Mouse (Mus musculus) left cerebral cortex, postnatal 14 days (tissue): ENCODE measurements around the gene Flrt2. TPM values are rescaled to one million over a fixed set of nuclear protein-coding genes. Genes with fewer than 3 reads are reported as not detected.
"Not testable (repeated sequence)": the region's sequence is repeated elsewhere in the genome, so short reads cannot be mapped to it uniquely, and the experiment has no call there.

Experiments
- DNase-seq, 2 experiments: peaks; one replicate each; pipeline ENCODE4 v3.0.0; 2021 to 2022; ENCODE audit warnings: low spot score in 2 of 2, mixed read lengths in 1 of 2
- intact Hi-C: fragments of 180-260 bp; cut with DNase I; formaldehyde crosslinking; loops from one replicate; pipeline ENCODE4 v1.15.1; 2025
- long read RNA-seq, 2 experiments: library from polyadenylated mRNA; stranded (forward); transcript quantifications; one replicate each; pipeline ENCODE4 v2.0.0; 2021
- total RNA-seq, 2 experiments: library from RNA; stranded (reverse); gene quantifications; 2 replicates each; pipeline ENCODE4 v1.2.3; 2021

Flrt2 gene
- total RNA-seq, result 10 to 100 TPM; 66.4 to 70.3 TPM
- long read RNA-seq, experiment 1, partial matches to known transcripts, result 0 of 3 reads
- long read RNA-seq, experiment 1, other reads (novel, unspliced or antisense), result 1 of 3 reads
- long read RNA-seq, experiment 2, full-length matches to known transcripts, result 3 of 7 reads
- long read RNA-seq, experiment 2, partial matches to known transcripts, result 0 of 7 reads
- long read RNA-seq, experiment 2, other reads (novel, unspliced or antisense), result 4 of 7 reads

DNA sequence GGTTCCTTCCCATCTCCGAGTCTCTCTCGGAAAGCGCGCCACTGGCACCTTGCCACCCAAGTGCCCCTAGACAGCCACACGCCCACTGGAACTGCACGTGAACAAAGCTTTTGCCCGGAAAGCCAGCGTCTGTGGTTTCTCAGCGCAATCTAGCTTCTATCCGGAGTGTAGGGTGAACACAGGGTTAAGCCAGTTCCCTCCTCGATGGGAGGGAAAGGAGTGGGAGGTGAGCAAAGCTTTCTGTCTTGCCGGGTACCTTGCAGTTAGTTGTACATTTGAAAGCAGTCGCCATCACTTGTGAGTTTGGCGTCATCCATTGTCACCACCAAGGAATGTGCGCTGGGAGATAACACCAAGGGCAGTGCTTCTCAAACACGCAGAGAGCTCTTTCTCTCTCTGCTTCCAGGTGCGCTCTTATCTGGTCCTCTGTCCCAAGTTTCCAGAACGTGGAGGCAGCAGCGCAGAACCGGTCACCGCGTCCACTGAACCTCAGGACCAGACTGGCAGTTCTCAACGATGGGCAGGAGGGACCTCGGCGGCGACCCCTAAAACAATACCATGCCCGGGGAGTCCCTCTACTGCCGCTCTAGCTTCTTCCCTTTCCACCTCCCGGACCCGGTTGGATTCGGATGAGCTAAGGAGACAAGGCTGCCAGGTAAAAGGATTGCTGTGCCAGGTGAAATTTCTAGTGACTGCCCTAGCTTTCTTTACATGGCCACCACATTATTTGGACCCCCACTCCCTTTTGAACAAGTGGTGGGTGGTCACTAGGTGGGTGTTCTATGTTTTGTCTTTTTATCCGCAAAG is at the start of gene Flrt2:
TSS of gene Flrt2 (plus strand) at position 266 of the 807 bp plus-strand sequence.
- DNase-seq, result peak; percentile 66 to 67
- intact Hi-C loops, result loop anchor here (10.0 kb wide), 2 partner anchors 1443 to 1523 kb away; no protein-coding TSS in a partner anchor

DNA sequence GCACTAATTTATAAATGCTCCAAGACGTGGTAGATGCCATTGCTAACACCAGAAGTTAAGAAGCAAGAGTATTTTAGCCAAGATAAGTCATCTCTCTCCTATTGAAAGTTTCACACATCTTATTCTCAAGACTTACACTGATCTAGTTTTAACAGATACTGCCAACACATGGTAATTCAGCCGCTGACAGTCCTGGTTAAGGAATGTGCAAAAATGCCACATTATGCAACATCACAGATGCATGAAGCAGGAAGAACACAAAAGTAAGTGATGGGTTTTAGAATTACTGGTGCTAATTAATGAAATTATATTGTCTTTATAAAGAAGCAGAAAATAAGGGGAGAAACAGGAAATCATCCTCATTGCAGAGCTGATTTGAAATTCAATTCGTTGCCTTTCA is 49.8 kb upstream of the Flrt2 start:
- DNase-seq, result peak; percentile 23 to 30
- intact Hi-C loops, result no loop called here

DNA sequence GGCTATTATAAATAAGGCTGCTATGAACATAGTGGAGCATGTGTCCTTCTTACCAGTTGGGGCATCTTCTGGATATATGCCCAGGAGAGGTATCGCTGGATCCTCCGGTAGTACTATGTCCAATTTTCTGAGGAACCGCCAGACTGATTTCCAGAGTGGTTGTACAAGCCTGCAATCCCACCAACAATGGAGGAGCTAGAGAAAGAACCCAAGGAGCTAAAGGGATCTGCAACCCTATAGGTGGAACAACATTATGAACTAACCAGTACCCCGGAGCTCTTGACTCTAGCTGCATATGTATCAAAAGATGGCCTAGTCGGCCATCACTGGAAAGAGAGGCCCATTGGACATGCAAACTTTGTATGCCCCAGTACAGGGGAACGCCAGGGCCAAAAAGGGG is 44.8 kb upstream of the Flrt2 start:
- intact Hi-C loops, DNase-seq: not testable (repeated sequence)

DNA sequence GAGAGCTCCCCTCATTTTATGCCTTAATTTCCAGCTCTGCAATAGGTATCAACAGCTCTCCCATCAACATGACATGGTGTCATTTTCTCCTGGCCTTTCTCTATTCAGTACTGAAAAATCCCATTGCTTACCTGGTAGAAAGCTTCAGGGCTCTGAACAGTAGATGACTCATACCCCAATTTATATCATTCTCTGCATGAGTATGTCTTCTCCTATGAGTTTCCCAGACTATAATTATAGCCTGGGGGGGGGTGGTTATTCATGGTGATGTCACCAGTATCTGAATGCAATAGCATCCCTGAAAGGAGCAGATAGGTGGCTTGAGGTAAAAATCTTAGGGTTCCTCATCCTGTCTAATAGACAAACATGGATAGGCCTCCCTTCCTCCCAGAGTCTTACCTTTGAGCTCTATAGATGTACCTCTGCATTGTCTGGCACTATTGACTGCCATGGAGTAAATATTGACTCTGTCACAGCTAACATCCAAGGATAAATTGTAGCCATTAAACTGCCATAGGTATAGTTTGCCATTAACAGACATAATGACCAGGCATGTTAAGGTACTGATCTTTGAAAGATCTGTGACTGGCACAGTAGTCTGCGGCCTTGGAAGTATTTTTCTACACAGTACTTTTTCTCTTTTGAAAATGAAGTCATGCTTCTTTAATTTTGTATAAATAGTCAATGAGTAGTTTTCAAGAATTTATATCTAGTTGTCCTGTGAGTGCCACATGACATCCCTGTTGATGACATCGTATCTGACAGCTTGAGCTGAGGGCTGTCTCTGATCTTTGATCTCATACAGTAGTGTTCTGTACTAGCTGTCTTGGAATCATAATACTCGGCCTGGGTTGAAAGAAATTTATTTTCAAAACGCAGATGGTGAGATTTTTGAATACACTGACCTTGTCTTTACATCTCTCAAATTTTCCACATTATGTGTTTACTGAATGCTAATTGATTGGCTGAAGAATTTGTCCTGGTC is 39.6 kb upstream of the Flrt2 start:
- DNase-seq, result no peak
- intact Hi-C loops, result no loop called here

DNA sequence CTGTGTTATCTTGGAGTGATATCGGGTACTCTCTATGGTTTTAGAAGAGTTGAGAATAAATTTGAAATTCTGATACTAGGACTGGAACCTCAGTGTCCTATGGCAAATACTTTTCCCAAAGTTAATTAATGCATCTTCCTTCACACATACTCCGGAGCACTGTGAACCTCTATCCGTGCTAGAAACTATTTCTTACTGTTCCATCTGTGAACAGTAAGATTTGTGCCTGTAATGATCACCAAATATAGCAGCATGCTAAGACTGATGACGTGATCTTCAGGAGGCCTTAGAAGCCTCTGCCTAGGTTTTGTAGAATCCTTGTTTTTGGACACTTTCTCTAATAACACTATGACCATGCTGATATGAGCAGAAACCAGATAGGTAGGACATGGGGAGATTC is 35.4 kb upstream of the Flrt2 start:
- no peak for DNase-seq

DNA sequence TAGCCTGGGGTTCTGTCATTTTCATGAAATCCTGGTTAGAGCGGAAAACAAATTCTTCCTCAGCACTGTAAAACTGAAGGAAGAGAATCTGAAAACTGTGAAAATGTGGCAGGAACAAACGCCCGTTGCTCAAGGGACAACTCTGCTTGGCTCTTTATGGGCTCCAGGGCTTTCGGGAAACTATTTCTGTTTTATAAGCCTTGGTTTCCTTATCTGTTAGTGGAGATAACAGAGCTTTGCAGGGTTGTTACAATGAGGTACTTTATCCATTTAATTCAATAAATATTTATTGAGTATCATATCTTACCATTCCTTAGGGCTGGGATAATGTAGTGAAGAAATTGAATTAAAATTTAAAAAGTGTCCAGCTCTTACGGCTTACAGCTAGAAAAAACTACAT is 24.7 kb upstream of the Flrt2 start:
- DNase-seq, result no peak
- intact Hi-C loops, result no loop called here

More for the DNA sequence above, 35.4 kb upstream of the Flrt2 start:
- intact Hi-C loops, result no loop called here

DNA sequence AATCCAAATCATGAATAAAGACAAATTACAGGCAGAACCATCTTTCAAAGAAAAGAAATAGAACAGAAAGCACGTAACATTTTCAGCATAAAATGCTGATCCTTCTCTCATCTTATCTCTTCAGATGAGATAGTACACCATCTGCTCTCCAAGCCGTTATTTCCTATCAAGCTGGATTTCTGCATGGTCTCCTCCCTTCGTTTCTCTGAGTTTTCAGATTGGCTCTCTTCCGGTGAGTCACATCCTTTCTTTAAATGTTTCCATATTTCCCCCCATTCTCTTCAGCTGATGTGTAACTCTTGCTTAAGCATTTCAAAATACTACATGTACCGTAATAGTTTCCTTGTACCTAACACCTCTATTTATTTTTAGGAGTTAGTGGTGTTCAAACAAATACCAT is 16.3 kb upstream of the Flrt2 start:
- no peak for DNase-seq

DNA sequence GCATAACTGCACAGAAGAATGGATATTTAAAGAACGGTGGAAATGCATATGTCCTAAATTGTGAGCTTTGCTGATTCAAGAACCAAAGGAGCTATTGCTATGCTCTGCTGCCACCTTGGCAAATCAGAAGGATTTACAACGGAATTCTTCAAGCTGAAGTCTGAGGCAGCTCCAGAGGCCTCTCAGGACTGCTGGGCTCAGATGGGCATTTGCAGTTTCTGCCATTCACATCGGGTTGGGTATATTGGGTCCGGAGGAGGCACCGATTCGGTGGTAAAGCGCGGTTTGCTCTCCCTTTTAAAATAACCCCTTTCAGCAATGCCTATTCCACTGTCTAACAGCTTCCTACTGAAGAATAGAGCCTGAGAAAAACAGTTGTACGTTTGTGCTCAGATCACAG is 1.2 kb upstream of the Flrt2 start:
- DNase-seq, result peak; percentile 63 to 70
- intact Hi-C loops, result loop anchor here (10.0 kb wide), 2 partner anchors 1444 to 1524 kb away; no protein-coding TSS in a partner anchor

More for the DNA sequence above, 16.3 kb upstream of the Flrt2 start:
- intact Hi-C loops, result no loop called here

DNA sequence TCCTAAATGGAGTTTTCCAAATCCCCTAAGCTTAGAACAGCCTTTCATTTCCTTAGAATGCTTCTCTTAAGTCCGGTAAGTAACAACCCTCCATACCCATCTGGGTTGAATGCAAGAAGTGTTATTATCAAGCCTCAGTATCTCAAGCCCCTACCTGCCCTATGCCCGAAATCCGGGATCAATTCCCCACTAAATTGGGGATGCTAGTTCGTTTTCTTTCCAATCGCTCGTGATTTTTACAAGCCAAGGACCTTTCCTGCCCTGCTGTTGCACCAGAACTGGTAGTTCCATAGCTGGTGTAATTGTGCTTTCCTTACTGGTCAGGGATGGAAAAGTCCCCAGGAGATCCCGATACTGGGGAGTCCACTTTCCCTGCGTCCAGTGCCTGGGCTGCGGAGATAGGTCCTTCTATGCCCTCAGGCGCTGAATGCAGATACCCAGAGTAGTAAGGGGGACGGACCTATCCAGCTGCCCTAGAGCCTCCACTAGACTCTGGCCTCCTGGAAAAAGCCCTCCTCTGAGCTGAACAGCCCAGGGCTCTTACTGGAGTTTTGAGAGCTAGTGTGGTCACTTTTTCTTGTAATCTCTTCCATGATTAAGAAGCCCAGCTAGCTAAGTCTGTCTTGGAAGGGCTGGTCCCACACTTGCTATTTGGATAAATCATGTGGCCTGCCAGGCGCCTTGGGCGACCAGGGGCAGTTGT is 1.1 kb downstream of the Flrt2 start:
- intact Hi-C loops, result loop anchor here (10.0 kb wide), 2 partner anchors 1442 to 1522 kb away; no protein-coding TSS in a partner anchor
- no peak for DNase-seq

DNA sequence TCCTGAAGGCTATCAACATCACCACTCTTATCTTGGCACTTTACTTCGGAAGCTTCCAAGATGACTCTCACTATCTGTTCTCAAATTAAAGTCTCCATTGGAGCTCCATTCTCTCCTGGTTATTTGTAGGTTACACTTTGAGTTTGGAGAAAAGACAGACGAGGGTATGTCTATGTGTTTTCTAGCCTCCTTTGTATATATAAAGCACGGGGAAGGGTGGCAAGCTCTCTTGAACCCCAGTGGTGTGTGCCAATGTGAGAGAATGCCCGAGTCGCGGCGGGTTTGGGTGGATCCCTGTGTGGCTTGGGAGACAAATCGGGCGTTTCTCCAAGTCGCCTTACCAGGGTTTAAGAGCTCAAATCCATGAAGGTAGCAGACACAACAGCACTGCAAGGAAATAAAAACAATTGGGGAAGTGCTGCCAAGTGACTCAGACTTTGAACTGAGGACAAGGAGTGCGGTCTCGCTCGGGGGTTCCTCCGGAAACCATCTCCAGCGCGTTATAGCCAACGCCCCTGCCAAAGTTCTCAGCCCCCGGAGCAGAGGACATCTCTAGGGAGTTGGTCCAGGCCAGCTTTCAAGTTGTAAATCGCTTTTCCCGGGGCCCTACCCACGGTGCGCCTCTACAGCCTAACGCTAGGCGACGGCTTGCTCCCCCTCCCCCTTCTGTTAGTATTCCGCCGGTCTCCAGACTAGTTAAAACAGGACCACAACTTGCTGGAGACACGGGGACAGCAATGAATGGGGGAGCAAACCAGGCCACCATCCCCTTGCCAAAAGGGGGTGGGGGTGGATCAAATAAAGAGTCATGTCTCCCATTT is 1.8 kb downstream of the Flrt2 start:
- intact Hi-C loops, result loop anchor here (10.0 kb wide), 2 partner anchors 1441 to 1521 kb away; no protein-coding TSS in a partner anchor

DNA sequence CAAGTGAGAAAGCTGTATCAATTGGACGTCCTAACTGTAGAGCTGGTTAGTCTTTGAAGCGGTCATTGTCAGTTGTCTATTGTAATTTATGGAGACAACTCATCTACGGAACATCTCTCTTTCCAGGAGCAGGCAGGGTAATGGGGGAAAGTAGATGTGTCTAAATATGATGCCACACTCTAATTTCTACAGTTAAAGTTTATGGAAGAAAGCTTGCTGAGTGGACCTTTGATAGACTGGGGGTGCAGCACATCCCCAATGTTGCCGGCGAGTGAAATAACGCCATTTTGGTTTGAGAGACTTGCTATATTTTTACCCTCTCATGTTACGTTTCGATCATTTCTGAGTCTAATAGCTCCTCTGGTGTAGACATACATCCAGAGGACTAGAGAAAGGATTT is 2.5 kb downstream of the Flrt2 start:
- intact Hi-C loops, result loop anchor here (10.0 kb wide), 2 partner anchors 1440 to 1520 kb away; no protein-coding TSS in a partner anchor
- no peak for DNase-seq

More for the DNA sequence above, 1.8 kb downstream of the Flrt2 start:
- DNase-seq, result peak; percentile 66 to 79

DNA sequence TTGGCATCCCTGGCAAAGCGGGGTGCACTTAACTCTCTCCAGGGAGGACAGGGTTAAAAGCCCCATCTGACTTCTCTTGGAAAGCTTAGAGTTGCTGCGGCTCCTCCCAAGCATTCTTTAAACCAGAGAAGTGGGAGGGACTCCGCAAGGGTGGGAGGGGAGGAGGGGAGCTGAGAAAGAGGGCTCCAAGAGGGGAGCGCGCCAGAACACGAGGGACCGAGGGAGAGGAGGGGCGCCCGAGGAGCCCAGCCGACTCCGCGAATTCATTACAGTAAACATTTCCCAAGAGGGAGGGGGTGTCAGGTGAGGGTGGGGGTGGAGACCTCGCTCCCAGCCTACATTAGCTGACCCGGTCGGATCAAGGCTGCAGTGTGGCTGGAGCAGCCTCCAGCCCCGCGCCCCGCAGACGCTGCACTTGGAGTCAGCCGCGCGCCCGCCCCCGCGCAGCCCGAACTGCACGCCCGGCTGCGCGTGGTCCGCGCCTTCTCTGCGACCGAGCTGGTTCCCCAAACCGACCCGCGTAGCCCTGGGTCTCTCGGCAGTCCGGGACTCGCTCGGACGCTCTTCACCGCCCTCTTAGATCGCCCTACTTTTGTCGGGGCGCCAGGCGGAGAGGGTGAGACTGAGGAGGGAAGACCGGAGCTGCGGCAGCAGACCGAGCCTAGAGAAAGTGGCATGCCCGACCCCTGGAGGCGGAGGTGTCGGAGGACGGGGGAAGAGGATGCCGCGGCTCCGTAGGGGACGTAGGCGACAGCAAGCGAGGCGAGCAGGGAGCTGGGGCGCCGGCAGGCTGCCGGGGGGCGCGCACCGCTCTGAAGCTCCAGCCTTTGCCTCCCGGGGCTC is 3.2 kb downstream of the Flrt2 start:
- intact Hi-C loops, result loop anchor here (5.0 to 10.0 kb wide), 3 partner anchors 42 to 1520 kb away; no protein-coding TSS in a partner anchor
- DNase-seq, result peak; percentile 85 to 89

DNA sequence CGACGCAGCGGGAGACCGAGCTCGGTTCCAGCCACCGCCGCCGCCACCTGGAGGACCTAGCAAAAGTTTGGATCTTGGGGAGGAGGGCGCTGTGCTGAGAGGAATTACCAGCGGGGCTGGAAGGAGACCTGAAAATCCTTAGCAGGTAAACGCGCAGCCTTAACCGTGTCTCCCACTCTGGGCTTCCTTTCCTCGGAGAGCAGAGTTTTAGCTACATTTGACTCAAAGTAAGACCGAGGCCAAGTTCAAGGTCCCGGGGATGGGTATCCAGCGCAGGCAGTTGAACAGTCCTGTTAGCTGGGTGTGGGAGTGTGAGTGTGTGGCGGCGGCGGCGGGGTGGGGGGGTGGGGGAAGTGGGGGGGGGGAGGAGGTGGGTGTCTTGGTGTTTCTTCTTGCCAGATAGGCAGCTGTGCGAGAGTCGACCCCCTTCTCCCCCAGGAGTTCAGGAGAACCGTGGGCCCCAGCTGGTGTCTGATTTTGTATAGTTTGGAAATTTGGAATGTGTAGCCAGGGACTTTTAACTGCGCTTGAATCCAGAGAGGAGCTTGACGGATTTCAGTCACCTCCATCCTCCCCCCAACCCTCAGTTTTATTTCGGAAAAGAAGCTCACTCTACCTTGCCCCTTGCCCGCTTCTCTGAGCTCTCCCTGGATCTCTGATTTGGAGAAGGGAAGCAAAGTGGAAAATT is 4.0 kb downstream of the Flrt2 start:
- intact Hi-C loops, result loop anchor here (5.0 to 10.0 kb wide), 3 partner anchors 41 to 1519 kb away; no protein-coding TSS in a partner anchor
- DNase-seq, result no peak

DNA sequence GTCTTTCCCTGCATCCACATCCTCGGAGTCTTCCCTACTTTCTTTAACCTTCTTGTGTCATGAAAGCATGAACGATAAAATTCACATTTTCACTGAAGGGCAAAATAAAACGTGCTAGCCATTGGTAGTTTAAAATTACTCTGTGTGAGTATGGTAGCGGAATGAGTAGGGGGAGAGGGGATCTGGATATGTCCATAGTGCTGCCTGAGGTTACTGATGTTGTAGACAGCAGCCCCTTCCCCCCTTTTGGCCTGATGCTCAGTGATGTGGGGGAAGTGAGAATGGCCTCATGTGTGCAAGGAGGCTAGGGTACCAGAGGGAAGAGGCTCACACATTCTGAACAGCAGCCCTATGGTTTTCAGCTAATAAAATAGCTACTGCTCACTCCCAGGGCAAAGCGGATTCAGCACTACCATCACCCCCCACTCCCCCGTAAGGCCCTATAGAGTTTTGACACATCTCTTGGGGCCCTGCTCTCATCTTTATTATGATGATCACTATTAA is 4.5 kb downstream of the Flrt2 start:
- no peak for DNase-seq
- intact Hi-C loops, result loop anchor here (5.0 to 10.0 kb wide), 3 partner anchors 41 to 1518 kb away; no protein-coding TSS in a partner anchor

DNA sequence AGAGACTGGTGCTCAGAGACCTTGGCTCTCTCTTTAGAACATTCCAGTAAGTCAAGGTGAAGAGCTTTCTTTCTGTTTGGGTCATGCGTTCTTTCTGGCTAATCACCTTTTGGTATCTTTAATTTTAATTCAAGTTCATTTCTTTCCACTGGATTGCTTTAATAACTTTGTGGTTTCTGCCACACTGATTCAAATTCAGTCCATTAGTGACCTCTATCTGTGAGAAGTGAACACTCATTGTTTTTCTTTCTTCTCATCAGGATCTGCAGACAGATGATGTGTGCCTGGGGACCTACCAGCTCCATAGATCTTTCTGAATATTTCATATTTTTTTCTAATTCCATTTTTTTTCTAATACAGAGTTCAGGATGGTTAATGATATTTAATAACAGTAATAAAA is 6.5 kb downstream of the Flrt2 start:
- intact Hi-C loops, result loop anchor here (5.0 to 10.0 kb wide), 3 partner anchors 39 to 1516 kb away; no protein-coding TSS in a partner anchor
- no peak for DNase-seq

DNA sequence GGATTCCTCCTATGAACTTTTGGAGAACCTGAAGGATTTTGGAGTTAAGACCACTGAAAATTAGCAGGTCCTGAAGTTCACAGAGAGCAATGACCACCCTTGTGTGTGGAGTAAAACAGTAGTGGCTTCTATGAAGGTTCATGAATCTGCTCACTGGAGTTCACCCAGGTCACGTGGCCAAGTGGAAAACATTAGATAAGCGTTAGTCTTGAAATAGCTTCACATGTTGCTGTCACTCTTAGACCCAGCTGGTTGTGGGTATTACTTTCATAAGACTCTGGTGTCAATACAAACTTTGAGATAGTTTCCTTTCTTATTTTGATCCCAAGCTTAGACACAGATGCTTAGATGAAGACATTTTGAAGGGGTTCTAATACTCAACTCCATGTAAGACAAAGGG is 8.7 kb downstream of the Flrt2 start:
- intact Hi-C loops, result no loop called here
- DNase-seq, result no peak
